Mouse (Mus musculus) right cerebral cortex, adult 2 months (tissue): Measurements from ENCODE around the gene Gm5134.

Experiments used
- DNase-seq, 2 experiments: peaks; one replicate each; pipeline ENCODE4 v3.0.0; 2021 to 2022; ENCODE audit warnings: low spot score in 2 of 2

The Gm5134 gene

GRCm38 (mm10) chr10:75954381-75954811 lies at the start of gene Gm5134:
TSS of gene Gm5134 (plus strand) at chr10:75954514.
- DNase-seq = no peak

GRCm38 (mm10) chr10:75906882-75907281 lies 47.4 kb upstream of the Gm5134 start:
- no peak for DNase-seq

GRCm38 (mm10) chr10:75910698-75911097 lies 43.6 kb upstream of the Gm5134 start:
- DNase-seq = no peak

GRCm38 (mm10) chr10:75913013-75913589 lies 41.2 kb upstream of the Gm5134 start:
- no peak for DNase-seq

GRCm38 (mm10) chr10:75915557-75915956 lies 38.8 kb upstream of the Gm5134 start:
- DNase-seq = no peak

GRCm38 (mm10) chr10:75916840-75917239 lies 37.5 kb upstream of the Gm5134 start:
- no peak for DNase-seq

- no peak for DNase-seq
Observed at GRCm38 (mm10) chr10:75919026-75919425, 35.3 kb upstream of the Gm5134 start.

GRCm38 (mm10) chr10:75921026-75921725 lies 33.1 kb upstream of the Gm5134 start, which contains the start of gene Smarcb1:
TSS of gene Smarcb1 (minus strand) at chr10:75921617.
- DNase-seq = peak; percentile 94 to 98

- DNase-seq = peak in 1 of 2 experiments; percentile 32
Observed at GRCm38 (mm10) chr10:75921726-75922560, 32.4 kb upstream of the Gm5134 start.

GRCm38 (mm10) chr10:75924324-75924723 lies 30.0 kb upstream of the Gm5134 start:
- no peak for DNase-seq

GRCm38 (mm10) chr10:75926396-75926795 lies 27.9 kb upstream of the Gm5134 start:
- no peak for DNase-seq

- no peak for DNase-seq
Observed at GRCm38 (mm10) chr10:75930304-75930703, 24.0 kb upstream of the Gm5134 start.

GRCm38 (mm10) chr10:75931311-75931710 lies 23.0 kb upstream of the Gm5134 start:
- DNase-seq = no peak

- DNase-seq = no peak
Observed at GRCm38 (mm10) chr10:75932081-75932678, 22.1 kb upstream of the Gm5134 start.

GRCm38 (mm10) chr10:75932891-75933290 lies 21.4 kb upstream of the Gm5134 start, which contains the start of gene Chchd10:
TSS of gene Chchd10 (plus strand) at chr10:75933130.
- DNase-seq = no peak

- DNase-seq = no peak
Observed at GRCm38 (mm10) chr10:75934991-75935390, 19.3 kb upstream of the Gm5134 start.

GRCm38 (mm10) chr10:75935680-75936541 lies 18.4 kb upstream of the Gm5134 start, which contains the start of gene Mmp11:
TSS of gene Mmp11 (minus strand) at chr10:75936496.
- peak; percentile 72 to 79 for DNase-seq

- no peak for DNase-seq
Observed at GRCm38 (mm10) chr10:75936909-75937667, 17.2 kb upstream of the Gm5134 start.

- no peak for DNase-seq
Observed at GRCm38 (mm10) chr10:75937851-75938643, 16.3 kb upstream of the Gm5134 start.
